Comparison of ENCODE assay signal across 24 mouse cellular contexts in genomic region chr6:34671355-34671754, GRCm38 (mm10).
"Had no signal": no experiment of that assay in that cellular context is flagged by ENCODE, and none has a peak within 500 bp of the region (broad histone marks: within the 10 kb centered on the region; RNA-seq: fewer than 3 reads in every experiment).

No protein-coding gene starts in this region.

- H3K4me2 ChIP-seq: heart, embryonic 11.5 days; heart, embryonic 13.5 days; heart, embryonic 15.5 days; hindbrain, embryonic 13.5 days; intestine, embryonic 15.5 days; limb, embryonic 12.5 days; liver, embryonic 12.5 days had no signal

- H3K36me3 ChIP-seq: heart, embryonic 15.5 days; hindbrain, embryonic 13.5 days; intestine, embryonic 15.5 days; limb, embryonic 10.5 days; limb, embryonic 12.5 days; liver, embryonic 12.5 days had no signal

- H3K9ac ChIP-seq: heart, embryonic 13.5 days; heart, embryonic 15.5 days; hindbrain, embryonic 13.5 days; intestine, embryonic 15.5 days; limb, embryonic 12.5 days; liver, embryonic 12.5 days; liver, embryonic 14.5 days had no signal

- H3K9me3 ChIP-seq: heart, embryonic 13.5 days; heart, embryonic 15.5 days; hindbrain, embryonic 13.5 days; intestine, embryonic 15.5 days; limb, embryonic 10.5 days; limb, embryonic 12.5 days; liver, embryonic 12.5 days had no signal

- H3K27me3 ChIP-seq: heart, embryonic 13.5 days; heart, embryonic 15.5 days; hindbrain, embryonic 13.5 days; intestine, embryonic 15.5 days; limb, embryonic 12.5 days; liver, embryonic 12.5 days had no signal

- DNase-seq: gastrocnemius, postnatal 14 days; gastrocnemius, postnatal 36 days; heart, adult 18-20 months; heart, postnatal 14 days; heart, postnatal 36 days; kidney, adult 18-20 months; kidney, adult 8-10 months; kidney, postnatal 10 days; kidney, postnatal 25 days; layer of hippocampus, adult 9-11 months; layer of hippocampus, postnatal 36 days; liver had no signal

- H3K4me3 ChIP-seq: heart, embryonic 13.5 days; heart, embryonic 15.5 days; hindbrain, embryonic 13.5 days; intestine, embryonic 15.5 days; limb, embryonic 10.5 days; limb, embryonic 12.5 days; liver, embryonic 12.5 days had no signal

- ATAC-seq: hindbrain, embryonic 16.5 days; inflammation-experienced regulatory T-cells, adult 6 months; intestine, embryonic 15.5 days; intestine, postnatal 0 days; liver, embryonic 12.5 days had no signal

- H3K4me1 ChIP-seq: hindbrain, embryonic 13.5 days; intestine, embryonic 15.5 days; limb, embryonic 10.5 days; limb, embryonic 12.5 days had no signal

- H3K27ac ChIP-seq: heart, embryonic 13.5 days; heart, embryonic 15.5 days; hindbrain, embryonic 13.5 days; intestine, embryonic 15.5 days; limb, embryonic 10.5 days; limb, embryonic 12.5 days; liver, embryonic 12.5 days; liver, embryonic 14.5 days had no signal
